Mouse (Mus musculus) neural tube, embryonic 14.5 days (tissue): ENCODE measurements around the gene Dld. TPM values are rescaled to one million over a fixed set of nuclear protein-coding genes. Genes with fewer than 3 reads are reported as not detected.

ENCODE experiments used
- ATAC-seq: fragments of 200-750 bp; cut with Nextera tagmentation; 2 replicates; pipeline ENCODE4 v1.8.0; 2017; ENCODE audit warnings: low read depth, mild to moderate bottlenecking, moderate TSS enrichment, moderate library complexity
- H3K27ac ChIP-seq: fragments of 300-500 bp; sonication (generic); 2 replicates; pipeline ENCODE4 v1.5.1; 2014; ENCODE audit warnings: low read depth, mild to moderate bottlenecking, control low read depth, low read length, moderate library complexity, mixed read lengths
- H3K27me3 ChIP-seq: fragments of 300-500 bp; sonication (generic); 2 replicates; pipeline ENCODE4 v1.6.1; 2014; ENCODE audit warnings: low read length; ENCODE audit not compliant: control insufficient read depth, insufficient read depth
- H3K36me3 ChIP-seq: fragments of 300-500 bp; sonication (generic); 2 replicates; pipeline ENCODE4 v1.6.1; 2014; ENCODE audit warnings: low read length, mixed read lengths; ENCODE audit not compliant: control insufficient read depth, insufficient read depth
- H3K4me1 ChIP-seq: fragments of 300-500 bp; sonication (generic); 2 replicates; pipeline ENCODE4 v1.6.1; 2014; ENCODE audit warnings: low read length; ENCODE audit not compliant: control insufficient read depth, insufficient read depth
- H3K4me2 ChIP-seq: fragments of 300-500 bp; sonication (generic); 2 replicates; pipeline ENCODE4 v1.6.1; 2014; ENCODE audit warnings: mild to moderate bottlenecking, low read depth, low read length, control low read depth
- H3K4me3 ChIP-seq: fragments of 300-500 bp; sonication (generic); 2 replicates; pipeline ENCODE4 v1.5.1; 2014; ENCODE audit warnings: low read depth, low read length, control low read depth, mixed read lengths
- H3K9ac ChIP-seq: fragments of 300-500 bp; sonication (generic); replicated peaks from 2 replicates; pipeline ENCODE4 v1.6.1; 2014; ENCODE audit warnings: low read depth, mild to moderate bottlenecking, control low read depth, low read length, mixed read lengths
- H3K9me3 ChIP-seq: fragments of 300-500 bp; sonication (generic); 2 replicates; pipeline ENCODE4 v1.6.1; 2016; ENCODE audit warnings: low read length; ENCODE audit not compliant: control insufficient read depth
- WGBS: fragments of 180-500 bp; shearing (Covaris S2); extraction: QIAGEN DNeasy Blood & Tissue Kit; methylation state at CpG from one replicate; pipeline ENCODE4 v1.1.7; 2014; 5-methylcytosine and 5-hydroxymethylcytosine counted together
- polyA plus RNA-seq: library from polyadenylated mRNA; unstranded; fragments of >200 nt; fragmentation: Nextera tagmentation; extraction: Ambion mirVana; gene quantifications from 2 replicates; pipeline ENCODE4 v1.2.1, GENCODE M21; 2014

The Dld gene
- polyA plus RNA-seq, 1 experiment from 2014 or later: 132 TPM

- Histone ChIP-seq H3K9ac (no peak overlapping the region), H3K9me3 (no peaks in the 10 kb centered on the region), H3K4me3 (no peak overlapping the region), H3K4me2 (no peak overlapping the region), H3K27ac (no peak overlapping the region), H3K27me3 (no peaks in the 10 kb centered on the region), H3K36me3 (peaks cover 40% of the 10 kb centered on the region), H3K4me1 (no peaks in the 10 kb centered on the region)
- 89% methylated on average over 1 of the region's 1 CpGs for WGBS
- ATAC-seq: no peak
These were observed 18.0 kb downstream of the Dld start for GRCm38 (mm10) chr12:31333261-31333660.

GRCm38 (mm10) chr12:31327139-31327538, 24.1 kb downstream of the Dld start:
- no peak overlapping the region for H3K27ac ChIP-seq
- no peak for ATAC-seq
- no peaks in the 10 kb centered on the region for H3K27me3 ChIP-seq
- WGBS: 96% methylated on average over 9 of the region's 9 CpGs
- no peak overlapping the region for H3K4me3 ChIP-seq
- no peak overlapping the region for H3K9ac ChIP-seq
- no peak overlapping the region for H3K4me2 ChIP-seq
- no peaks in the 10 kb centered on the region for H3K4me1 ChIP-seq
- no peaks in the 10 kb centered on the region for H3K9me3 ChIP-seq
- H3K36me3 ChIP-seq: peaks cover 6% of the 10 kb centered on the region; the same call in 1 of the 2 replicates

GRCm38 (mm10) chr12:31323136-31323695, 28.0 kb downstream of the Dld start:
- no peak overlapping the region for H3K27ac ChIP-seq
- H3K9ac ChIP-seq: no peak overlapping the region
- no peak overlapping the region for H3K4me2 ChIP-seq
- WGBS: 90% methylated on average over 9 of the region's 9 CpGs
- H3K27me3 ChIP-seq: no peaks in the 10 kb centered on the region
- H3K9me3 ChIP-seq: no peaks in the 10 kb centered on the region
- no peak for ATAC-seq
- 0 out of 2 replicates have a peak, but pooled peaks cover 3% of the 10 kb centered on the region for H3K36me3 ChIP-seq
- no peak overlapping the region for H3K4me3 ChIP-seq
- H3K4me1 ChIP-seq: no peaks in the 10 kb centered on the region

GRCm38 (mm10) chr12:31321532-31321931, 29.7 kb downstream of the Dld start:
- Histone ChIP-seq H3K9ac (no peak overlapping the region), H3K36me3 (no peaks in the 10 kb centered on the region), H3K27ac (no peak overlapping the region), H3K4me2 (no peak overlapping the region), H3K4me1 (no peaks in the 10 kb centered on the region), H3K4me3 (no peak overlapping the region), H3K9me3 (no peaks in the 10 kb centered on the region), H3K27me3 (no peaks in the 10 kb centered on the region)
- ATAC-seq: no peak
- 89% methylated on average over 1 of the region's 1 CpGs for WGBS

- 85% methylated on average over 13 of the region's 13 CpGs for WGBS
- no peaks in the 10 kb centered on the region for H3K4me1 ChIP-seq
- H3K27ac ChIP-seq: no peak overlapping the region
- no peak overlapping the region for H3K9ac ChIP-seq
- H3K36me3 ChIP-seq: no peaks in the 10 kb centered on the region
- no peak overlapping the region for H3K4me3 ChIP-seq
- H3K9me3 ChIP-seq: no peaks in the 10 kb centered on the region
- ATAC-seq: no peak
- no peak overlapping the region for H3K4me2 ChIP-seq
- no peaks in the 10 kb centered on the region for H3K27me3 ChIP-seq
These were observed 30.4 kb downstream of the Dld start for GRCm38 (mm10) chr12:31320817-31321216.

GRCm38 (mm10) chr12:31318409-31318963, 32.8 kb downstream of the Dld start:
- Histone ChIP-seq H3K27me3 (no peaks in the 10 kb centered on the region), H3K4me2 (no peak overlapping the region), H3K4me1 (no peaks in the 10 kb centered on the region), H3K9me3 (no peaks in the 10 kb centered on the region), H3K27ac (no peak overlapping the region), H3K9ac (no peak overlapping the region), H3K36me3 (no peaks in the 10 kb centered on the region), H3K4me3 (no peak overlapping the region)
- 69% methylated on average over 10 of the region's 10 CpGs for WGBS
- no peak; the same call in 1 of the 2 replicates for ATAC-seq

- Histone ChIP-seq H3K27me3 (no peaks in the 10 kb centered on the region), H3K4me3 (no peak overlapping the region), H3K4me1 (no peaks in the 10 kb centered on the region), H3K36me3 (no peaks in the 10 kb centered on the region), H3K9ac (no peak overlapping the region), H3K27ac (no peak overlapping the region), H3K9me3 (no peaks in the 10 kb centered on the region), H3K4me2 (no peak overlapping the region)
- ATAC-seq: no peak; the same call in 1 of the 2 replicates
- WGBS: 90% methylated on average over 7 of the region's 7 CpGs
These were observed 33.4 kb downstream of the Dld start for GRCm38 (mm10) chr12:31317670-31318408.

- WGBS: 66% methylated on average over 6 of the region's 6 CpGs
- H3K4me2 ChIP-seq: no peak overlapping the region
These were observed 35.3 kb downstream of the Dld start for GRCm38 (mm10) chr12:31315961-31316360.

GRCm38 (mm10) chr12:31314310-31314709, 36.9 kb downstream of the Dld start:
- Histone ChIP-seq H3K27me3 (no peaks in the 10 kb centered on the region), H3K4me1 (no peaks in the 10 kb centered on the region), H3K4me3 (no peak overlapping the region), H3K27ac (no peak overlapping the region), H3K9me3 (no peaks in the 10 kb centered on the region), H3K9ac (no peak overlapping the region), H3K4me2 (no peak overlapping the region), H3K36me3 (no peaks in the 10 kb centered on the region)
- no peak for ATAC-seq
- WGBS: 92% methylated on average over 7 of the region's 7 CpGs

More at GRCm38 (mm10) chr12:31315961-31316360, 35.3 kb downstream of the Dld start:
- no peak overlapping the region for H3K27ac ChIP-seq
- no peaks in the 10 kb centered on the region for H3K27me3 ChIP-seq
- H3K4me3 ChIP-seq: no peak overlapping the region
- H3K36me3 ChIP-seq: no peaks in the 10 kb centered on the region
- no peaks in the 10 kb centered on the region for H3K9me3 ChIP-seq
- no peak overlapping the region for H3K9ac ChIP-seq
- no peaks in the 10 kb centered on the region for H3K4me1 ChIP-seq
- no peak for ATAC-seq
